Comparison of ENCODE assay signal across 20 mouse cellular contexts in the genomic region with DNA sequence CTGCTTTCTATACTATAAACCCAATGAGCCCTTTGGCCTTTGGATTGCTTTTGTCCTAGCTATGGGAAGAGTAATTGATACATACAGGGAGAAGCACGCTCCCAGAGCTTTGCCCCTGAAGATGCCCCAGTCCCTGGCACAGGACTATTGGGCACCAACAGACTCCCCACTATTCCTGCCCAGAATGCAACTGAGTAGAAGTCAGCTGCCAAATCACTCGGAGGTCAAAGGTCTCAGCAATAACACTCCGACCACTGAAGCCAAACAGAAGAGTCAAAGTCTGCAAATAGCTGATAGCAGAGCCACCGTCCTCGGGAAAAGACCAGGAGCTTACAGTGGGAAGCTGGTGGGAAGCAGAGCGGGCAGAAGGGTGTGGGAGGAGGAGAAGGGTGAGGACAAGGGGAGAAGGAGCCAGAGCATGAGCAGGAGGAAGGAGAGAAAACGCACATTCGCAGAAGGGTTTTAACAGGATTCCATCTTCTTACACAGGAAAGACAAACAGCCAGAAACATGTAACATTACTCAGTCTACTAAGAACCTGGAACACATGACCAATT.
"Had no signal": no experiment of that assay in that cellular context is flagged by ENCODE, and none has a peak within 500 bp of the region (broad histone marks: within the 10 kb centered on the region; RNA-seq: fewer than 3 reads in every experiment).

No protein-coding gene starts in this region.

- H3K4me1 ChIP-seq: limb, embryonic 13.5 days; neural tube, embryonic 12.5 days had no signal

- H3K36me3 ChIP-seq: limb, embryonic 10.5 days; limb, embryonic 13.5 days; lung, embryonic 15.5 days; midbrain, embryonic 12.5 days; midbrain, embryonic 15.5 days; neural tube, embryonic 12.5 days; neural tube, embryonic 15.5 days; stomach, embryonic 15.5 days had no signal

- H3K4me2 ChIP-seq: limb, embryonic 13.5 days; lung, embryonic 15.5 days; midbrain, embryonic 12.5 days; midbrain, embryonic 15.5 days; neural tube, embryonic 12.5 days; neural tube, embryonic 15.5 days; stomach, embryonic 15.5 days had no signal

- H3K27me3 ChIP-seq: limb, embryonic 13.5 days; lung, embryonic 15.5 days; midbrain, embryonic 15.5 days; neural tube, embryonic 12.5 days; neural tube, embryonic 15.5 days; stomach, embryonic 15.5 days had no signal

- H3K27ac ChIP-seq: kidney, postnatal 0 days; layer of hippocampus, adult 2 months; limb, embryonic 10.5 days; limb, embryonic 13.5 days; liver, embryonic 14.5 days; lung, embryonic 15.5 days; midbrain, embryonic 12.5 days; midbrain, embryonic 15.5 days; neural tube, embryonic 12.5 days; neural tube, embryonic 15.5 days; stomach, embryonic 15.5 days had no signal

- H3K9ac ChIP-seq: limb, embryonic 13.5 days; liver, embryonic 14.5 days; lung, embryonic 15.5 days; midbrain, embryonic 12.5 days; midbrain, embryonic 15.5 days; neural tube, embryonic 12.5 days; neural tube, embryonic 15.5 days; stomach, embryonic 15.5 days had no signal

- H3K4me3 ChIP-seq: layer of hippocampus, adult 2 months; limb, embryonic 10.5 days; limb, embryonic 13.5 days; lung, embryonic 15.5 days; midbrain, embryonic 12.5 days; midbrain, embryonic 15.5 days; neural tube, embryonic 12.5 days; neural tube, embryonic 15.5 days; stomach, embryonic 15.5 days had no signal

- H3K9me3 ChIP-seq: limb, embryonic 10.5 days; limb, embryonic 13.5 days; lung, embryonic 15.5 days; midbrain, embryonic 12.5 days; midbrain, embryonic 15.5 days; neural tube, embryonic 12.5 days; neural tube, embryonic 15.5 days; stomach, embryonic 15.5 days had no signal

- DNase-seq: kidney, adult 2 months; kidney, postnatal 25 days; layer of hippocampus, adult 9-11 months; lung, postnatal 14 days; lung, postnatal 4 days; right cerebral cortex, adult 18-20 months; right cerebral cortex, postnatal 25 days; spleen, adult 18-20 months; thymus, postnatal 25 days had no signal

- ATAC-seq: midbrain, embryonic 15.5 days had no signal
